Mouse (Mus musculus) spleen, adult 2 months (tissue): ENCODE measurements around the gene Stab1.

ENCODE experiments used
- CTCF ChIP-seq: fragments of 200-500 bp; IDR thresholded peaks from 2 replicates; pipeline ENCODE4 v1.5.1; 2011; ENCODE audit warnings: mild to moderate bottlenecking, inconsistent platforms; ENCODE audit not compliant: insufficient read depth, insufficient read length, insufficient replicate concordance; ENCODE audit errors: extremely low read depth
- POLR2A ChIP-seq: fragments of 200-500 bp; IDR thresholded peaks from 2 replicates; pipeline ENCODE4 v1.6.1; 2011; ENCODE audit warnings: low read depth, low read length, inconsistent platforms

DNA sequence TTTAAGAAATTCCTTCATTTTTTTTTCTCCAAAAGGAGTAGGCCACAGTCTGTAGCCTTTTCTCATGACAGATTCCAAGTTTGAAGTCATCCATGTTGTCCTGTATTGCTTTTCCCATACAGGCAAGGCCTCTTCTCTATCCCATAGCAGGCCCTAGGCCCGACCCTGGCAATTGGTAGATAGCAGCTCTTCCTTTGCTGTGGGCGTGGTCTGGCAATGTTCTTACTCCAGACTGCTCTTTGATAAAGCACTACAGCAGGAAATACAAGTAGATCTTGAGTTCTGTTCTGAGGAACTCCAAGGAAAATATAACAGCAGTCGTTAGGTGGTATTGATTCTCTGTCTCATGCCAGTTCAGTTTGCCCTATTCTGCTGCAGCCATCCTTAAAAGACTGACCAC, 57.8 kb downstream of the Stab1 start:
- TF ChIP-seq CTCF (no peak), POLR2A (no peak)
